Mouse (Mus musculus): ENCODE measurements around the gene E030018B13Rik. TPM values are rescaled to one million over a fixed set of nuclear protein-coding genes. Genes with fewer than 3 reads are reported as not detected.

The E030018B13Rik gene
- polyA plus RNA-seq, 1 experiment from 2014 or later: 0.22 TPM

- no peaks in the 10 kb centered on the region for H3K36me3 ChIP-seq (ENCODE audit: poor library complexity, severe bottlenecking)
- H3K4me2 ChIP-seq: no peak overlapping the region
- peaks cover 64% of the 10 kb centered on the region for H3K4me1 ChIP-seq
- 41% methylated on average over 4 of the region's 4 CpGs for WGBS
- no peak overlapping the region for H3K27ac ChIP-seq
- H3K27me3 ChIP-seq: no peaks in the 10 kb centered on the region
- no peaks in the 10 kb centered on the region for H3K9me3 ChIP-seq (replicated peaks)
- no peak overlapping the region for H3K4me3 ChIP-seq
- H3K9ac ChIP-seq: no peak overlapping the region
- ATAC-seq: no peak
These were observed 5.7 kb upstream of the E030018B13Rik start for GRCm38 (mm10) chr7:63910912-63911311.

DNA sequence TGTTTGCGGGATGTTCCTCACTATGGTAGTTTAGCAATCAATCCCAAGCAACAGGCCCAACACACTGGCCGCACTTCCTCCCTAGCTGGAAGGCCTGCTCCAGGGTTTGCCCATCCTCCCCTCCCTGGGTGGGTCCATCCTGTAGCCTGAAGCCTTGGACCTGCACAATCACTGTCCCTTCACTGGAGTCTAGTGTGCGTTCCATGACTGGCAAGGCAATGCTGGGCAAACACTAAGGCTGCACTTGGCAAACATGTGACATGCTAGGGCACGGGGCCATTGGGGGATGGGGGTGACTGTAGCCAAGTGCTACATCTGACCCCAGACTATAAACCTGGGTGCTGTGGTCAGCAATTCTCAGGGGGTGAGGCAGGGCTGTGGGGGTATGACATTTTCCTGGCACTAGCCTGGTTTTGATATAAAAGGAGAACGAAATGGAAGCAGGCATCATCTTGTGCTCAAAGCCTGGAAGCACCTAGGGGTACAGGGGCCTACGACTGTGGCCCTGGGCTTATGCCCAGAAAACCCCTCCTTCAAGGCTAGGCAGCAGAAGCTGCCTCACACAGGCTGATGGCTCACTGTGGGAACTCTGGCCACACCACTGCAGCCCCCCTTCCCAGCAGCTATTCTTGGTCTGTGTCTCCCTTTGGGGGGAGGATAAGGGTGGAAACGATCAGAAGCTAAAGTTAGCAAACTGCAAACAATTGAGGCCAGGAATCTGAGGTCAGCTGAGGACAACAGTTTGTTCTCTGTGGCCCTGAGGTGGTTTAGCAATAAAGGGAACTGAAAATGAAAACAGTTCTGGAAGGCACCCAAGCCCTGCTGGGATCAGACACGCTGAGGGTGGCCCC, 5.0 kb upstream of the E030018B13Rik start:
- H3K36me3 ChIP-seq (ENCODE audit: poor library complexity, severe bottlenecking): no peaks in the 10 kb centered on the region
- H3K4me2 ChIP-seq: no peak overlapping the region
- peak; percentile 19; the same call in 1 of the 2 replicates for ATAC-seq
- no peaks in the 10 kb centered on the region for H3K27me3 ChIP-seq
- peaks cover 64% of the 10 kb centered on the region for H3K4me1 ChIP-seq
- no peak overlapping the region for H3K4me3 ChIP-seq
- 59% methylated on average over 8 of the region's 8 CpGs for WGBS
- H3K27ac ChIP-seq: peak overlapping the region; percentile 48
- no peaks in the 10 kb centered on the region for H3K9me3 ChIP-seq (replicated peaks)
- H3K9ac ChIP-seq: no peak overlapping the region

DNA sequence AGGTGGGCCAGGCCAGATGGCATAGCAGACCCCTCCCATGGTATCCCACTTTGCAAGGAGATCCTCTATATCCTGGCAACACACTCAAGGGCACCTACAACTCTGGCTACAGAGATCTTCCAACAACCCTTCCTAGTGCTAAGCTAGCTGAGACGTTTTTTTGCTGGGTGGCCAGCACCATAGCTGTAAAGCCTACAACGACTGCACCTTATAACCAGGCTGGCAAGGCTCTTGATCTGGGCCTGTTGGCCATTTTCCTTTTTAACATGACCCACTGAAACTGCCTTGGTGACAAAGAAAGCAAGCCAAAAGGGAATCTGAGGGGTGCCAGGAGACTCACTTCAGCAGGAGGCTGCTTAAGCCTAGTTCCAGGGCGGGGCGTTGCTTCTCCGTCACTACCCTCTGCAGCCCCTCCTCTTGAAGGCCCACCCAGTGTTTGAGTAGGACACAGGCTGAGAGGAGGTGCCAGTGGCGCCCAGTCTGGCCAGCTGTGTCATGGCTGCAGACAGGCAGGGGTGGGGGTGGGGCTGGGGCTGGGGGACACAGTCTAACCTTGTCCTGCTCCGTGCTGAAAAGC, 4.3 kb upstream of the E030018B13Rik start:
- ATAC-seq: peak; percentile 41
- WGBS: 16% methylated on average over 7 of the region's 7 CpGs
- no peak overlapping the region for H3K4me2 ChIP-seq
- H3K9ac ChIP-seq: no peak overlapping the region
- H3K36me3 ChIP-seq (ENCODE audit: poor library complexity, severe bottlenecking): no peaks in the 10 kb centered on the region
- H3K4me3 ChIP-seq: no peak overlapping the region
- H3K27me3 ChIP-seq: no peaks in the 10 kb centered on the region
- H3K27ac ChIP-seq: peak overlapping the region; percentile 48
- H3K4me1 ChIP-seq: peaks cover 68% of the 10 kb centered on the region
- no peaks in the 10 kb centered on the region for H3K9me3 ChIP-seq (replicated peaks)

GRCm38 (mm10) chr7:63912924-63913723, 3.5 kb upstream of the E030018B13Rik start:
- 23% methylated on average over 12 of the region's 12 CpGs for WGBS
- Histone ChIP-seq H3K27ac (0 out of 2 replicates have a peak overlapping the region, but pooled peaks have one; percentile 48), H3K4me1 (peaks cover 70% of the 10 kb centered on the region), H3K4me2 (no peak overlapping the region), H3K9me3 (replicated peaks) (no peaks in the 10 kb centered on the region), H3K9ac (no peak overlapping the region), H3K4me3 (no peak overlapping the region), H3K27me3 (no peaks in the 10 kb centered on the region), H3K36me3 (ENCODE audit: poor library complexity, severe bottlenecking) (no peaks in the 10 kb centered on the region)
- no peak for ATAC-seq

DNA sequence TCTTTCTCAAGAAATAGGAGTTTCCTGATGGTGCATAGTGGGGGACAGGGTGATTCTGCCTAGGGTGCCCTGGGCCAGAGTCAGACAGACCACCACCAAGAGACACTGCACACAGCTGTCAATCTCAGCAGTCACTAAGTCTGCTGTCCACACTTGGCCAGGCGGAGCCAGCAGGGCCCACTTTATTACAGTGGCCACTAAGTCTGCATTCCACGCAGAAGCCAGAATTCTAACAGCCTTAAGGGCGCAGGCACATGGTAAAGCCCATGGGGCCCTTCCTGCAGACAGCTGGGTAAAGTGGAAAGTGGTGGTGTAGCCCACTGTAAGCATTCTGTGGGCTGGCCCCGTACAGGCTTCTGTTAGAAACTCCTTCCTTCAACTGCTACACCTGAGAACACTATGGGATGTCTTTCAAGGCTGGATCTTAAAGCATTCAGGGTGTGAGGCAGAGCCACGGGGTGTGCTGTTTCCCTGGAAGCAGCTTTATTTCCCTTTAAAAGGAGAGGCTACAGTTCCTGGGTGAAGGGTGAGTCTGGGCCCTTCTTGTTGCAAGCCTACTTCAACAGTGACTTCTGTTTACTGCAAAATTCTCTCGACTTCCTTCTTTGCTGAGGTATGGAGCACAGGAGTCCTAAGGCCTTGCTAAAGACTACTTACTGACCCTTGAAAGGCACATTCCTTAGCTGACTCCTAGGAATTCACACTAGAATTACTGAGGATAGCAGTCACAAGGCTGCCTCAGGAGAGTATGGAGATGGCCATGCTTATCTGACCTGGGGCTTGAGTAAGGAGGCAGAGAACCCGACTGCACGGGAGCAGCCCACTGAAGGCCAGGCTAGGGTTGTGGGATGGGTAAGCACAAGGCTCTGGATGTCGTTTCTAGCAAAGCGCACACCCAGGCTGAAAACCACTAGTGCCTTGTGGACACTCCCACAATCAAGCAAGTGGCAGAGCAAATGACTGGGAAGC, 2.6 kb upstream of the E030018B13Rik start:
- WGBS: 52% methylated on average over 10 of the region's 10 CpGs
- Histone ChIP-seq H3K4me2 (no peak overlapping the region), H3K36me3 (ENCODE audit: poor library complexity, severe bottlenecking) (no peaks in the 10 kb centered on the region), H3K4me1 (peaks cover 68% of the 10 kb centered on the region), H3K9me3 (replicated peaks) (no peaks in the 10 kb centered on the region), H3K27me3 (no peaks in the 10 kb centered on the region), H3K9ac (no peak overlapping the region), H3K4me3 (no peak overlapping the region), H3K27ac (peak overlapping the region; percentile 21; the same call in 1 of the 2 replicates)
- ATAC-seq: no peak

GRCm38 (mm10) chr7:63914891-63915290, 1.8 kb upstream of the E030018B13Rik start:
- no peaks in the 10 kb centered on the region for H3K9me3 ChIP-seq (replicated peaks)
- peaks cover 64% of the 10 kb centered on the region for H3K4me1 ChIP-seq
- H3K9ac ChIP-seq: no peak overlapping the region
- H3K27me3 ChIP-seq: no peaks in the 10 kb centered on the region
- H3K4me2 ChIP-seq: no peak overlapping the region
- 95% methylated on average over 2 of the region's 2 CpGs for WGBS
- H3K36me3 ChIP-seq (ENCODE audit: poor library complexity, severe bottlenecking): peaks cover 4% of the 10 kb centered on the region; the same call in 1 of the 2 replicates
- no peak overlapping the region for H3K4me3 ChIP-seq
- H3K27ac ChIP-seq: no peak overlapping the region
- ATAC-seq: no peak

- Histone ChIP-seq H3K4me1 (peaks cover 46% of the 10 kb centered on the region), H3K4me2 (no peak overlapping the region), H3K27ac (no peak overlapping the region), H3K36me3 (ENCODE audit: poor library complexity, severe bottlenecking) (peaks cover 4% of the 10 kb centered on the region; the same call in 1 of the 2 replicates), H3K9ac (no peak overlapping the region), H3K9me3 (replicated peaks) (no peaks in the 10 kb centered on the region), H3K27me3 (no peaks in the 10 kb centered on the region), H3K4me3 (no peak overlapping the region)
- 52% methylated on average over 6 of the region's 6 CpGs for WGBS
- ATAC-seq: no peak
These were observed 1.0 kb downstream of the E030018B13Rik start for GRCm38 (mm10) chr7:63917693-63918092.

GRCm38 (mm10) chr7:63918771-63919768, 2.4 kb downstream of the E030018B13Rik start:
- Histone ChIP-seq H3K36me3 (ENCODE audit: poor library complexity, severe bottlenecking) (peaks cover 4% of the 10 kb centered on the region; the same call in 1 of the 2 replicates), H3K4me2 (no peak overlapping the region), H3K27ac (no peak overlapping the region), H3K9me3 (replicated peaks) (no peaks in the 10 kb centered on the region), H3K4me1 (peaks cover 38% of the 10 kb centered on the region), H3K9ac (no peak overlapping the region), H3K4me3 (no peak overlapping the region), H3K27me3 (no peaks in the 10 kb centered on the region)
- no peak for ATAC-seq
- 89% methylated on average over 12 of the region's 12 CpGs for WGBS

- H3K27ac ChIP-seq: no peak overlapping the region
- H3K9ac ChIP-seq: no peak overlapping the region
- 63% methylated on average over 8 of the region's 8 CpGs for WGBS
- no peaks in the 10 kb centered on the region for H3K9me3 ChIP-seq (replicated peaks)
- no peak for ATAC-seq
- H3K4me3 ChIP-seq: no peak overlapping the region
- peaks cover 4% of the 10 kb centered on the region; the same call in 1 of the 2 replicates for H3K36me3 ChIP-seq (ENCODE audit: poor library complexity, severe bottlenecking)
- H3K27me3 ChIP-seq: no peaks in the 10 kb centered on the region
- H3K4me2 ChIP-seq: no peak overlapping the region
- H3K4me1 ChIP-seq: peaks cover 59% of the 10 kb centered on the region
These were observed 5.4 kb downstream of the E030018B13Rik start for GRCm38 (mm10) chr7:63921909-63922562.

DNA sequence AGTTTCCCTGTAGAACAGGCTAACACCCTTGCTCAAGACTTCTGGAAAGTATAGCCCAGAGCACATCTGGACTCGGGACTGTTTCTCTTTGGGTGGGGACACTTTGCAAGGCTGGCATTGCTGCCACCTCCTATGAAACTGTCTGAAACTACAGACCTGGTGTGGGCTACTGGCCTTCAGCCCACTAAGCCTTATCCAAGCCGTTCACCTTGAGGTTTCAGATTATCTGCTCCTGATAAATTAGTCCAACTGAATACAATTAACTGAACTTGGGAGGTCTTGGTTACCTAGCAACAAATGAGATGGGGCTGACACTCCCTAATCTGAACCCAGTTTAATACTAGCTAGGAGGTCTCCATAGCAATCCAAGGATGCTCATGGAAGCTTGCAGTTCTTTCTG, 5.9 kb downstream of the E030018B13Rik start:
- WGBS: 54% methylated on average over 2 of the region's 2 CpGs
- H3K36me3 ChIP-seq (ENCODE audit: poor library complexity, severe bottlenecking): peaks cover 4% of the 10 kb centered on the region; the same call in 1 of the 2 replicates
- H3K27ac ChIP-seq: no peak overlapping the region
- no peak overlapping the region for H3K4me3 ChIP-seq
- no peak overlapping the region for H3K4me2 ChIP-seq
- H3K4me1 ChIP-seq: peaks cover 57% of the 10 kb centered on the region
- ATAC-seq: no peak
- H3K9ac ChIP-seq: no peak overlapping the region
- no peaks in the 10 kb centered on the region for H3K27me3 ChIP-seq
- H3K9me3 ChIP-seq (replicated peaks): no peaks in the 10 kb centered on the region

Measured in forebrain, embryonic 13.5 days (tissue).